Mouse (Mus musculus): ENCODE measurements at regions not wholly inside any gene's neighbourhood (a gene's known extent, or its start where the extent isn't known, plus 50 kb on each side); places are given as distances from the start of the nearest gene placed in this dataset.

GRCm38 (mm10) chr1:185629976-185630375 lies 175.3 kb downstream of the Slc30a10 start:
- TF ChIP-seq POLR2A (IDR thresholded peaks at IDR 0.05; ENCODE audit: extremely low read depth, insufficient read depth, low read length) = no peak
- no peak for TF ChIP-seq CTCF (IDR thresholded peaks at IDR 0.05; ENCODE audit: low read depth, low read length)

Measured in liver, adult 2 months (tissue).